Mouse (Mus musculus): Measurements from ENCODE around the gene Rnf130.
"Not testable (repeated sequence)": the region's sequence is repeated elsewhere in the genome, so short reads cannot be mapped to it uniquely, and the experiment has no call there.

Gene Rnf130

GRCm38 (mm10) chr11:50089840-50090239 is 64.7 kb downstream of the Rnf130 start:
- no peak for DNase-seq

- DNase-seq = no peak
These were observed 66.0 kb downstream of the Rnf130 start for GRCm38 (mm10) chr11:50090982-50091675.

- no peak for DNase-seq
These were observed 66.5 kb downstream of the Rnf130 start for GRCm38 (mm10) chr11:50091681-50092080.

GRCm38 (mm10) chr11:50095661-50096060 is 70.5 kb downstream of the Rnf130 start:
- no peak for DNase-seq

GRCm38 (mm10) chr11:50097091-50097490 is 71.9 kb downstream of the Rnf130 start:
- DNase-seq = no peak

- no peak for DNase-seq
These were observed 73.9 kb downstream of the Rnf130 start for GRCm38 (mm10) chr11:50098961-50099481.

- DNase-seq = no peak
These were observed 74.5 kb downstream of the Rnf130 start for GRCm38 (mm10) chr11:50099692-50100091.

- no peak for DNase-seq
These were observed 75.6 kb downstream of the Rnf130 start for GRCm38 (mm10) chr11:50100548-50101307.

GRCm38 (mm10) chr11:50101962-50102361 is 76.8 kb downstream of the Rnf130 start:
- DNase-seq = not testable (repeated sequence)

- DNase-seq = no peak
These were observed 78.9 kb downstream of the Rnf130 start for GRCm38 (mm10) chr11:50104016-50104415.

GRCm38 (mm10) chr11:50105237-50105636 is 80.1 kb downstream of the Rnf130 start:
- no peak for DNase-seq

- no peak for DNase-seq
These were observed 80.9 kb downstream of the Rnf130 start for GRCm38 (mm10) chr11:50106024-50106423.

GRCm38 (mm10) chr11:50108823-50109244 is 83.7 kb downstream of the Rnf130 start:
- no peak for DNase-seq

- DNase-seq = peak; percentile 77
These were observed 89.2 kb downstream of the Rnf130 start for GRCm38 (mm10) chr11:50114329-50114728.

- no peak for DNase-seq
These were observed 97.5 kb downstream of the Rnf130 start for GRCm38 (mm10) chr11:50122631-50123081.

- no peak for DNase-seq
These were observed 102.6 kb downstream of the Rnf130 start for GRCm38 (mm10) chr11:50127781-50128180.

GRCm38 (mm10) chr11:50130811-50131766 is 105.9 kb downstream of the Rnf130 start, which contains the start of gene Tbc1d9b:
Gene Tbc1d9b, plus strand, starts transcription at chr11:50131396.
- DNase-seq = peak; percentile 94

- DNase-seq = peak; percentile 25
These were observed 106.7 kb downstream of the Rnf130 start for GRCm38 (mm10) chr11:50131801-50132201.

- DNase-seq = no peak
These were observed 107.1 kb downstream of the Rnf130 start for GRCm38 (mm10) chr11:50132265-50132664.

GRCm38 (mm10) chr11:50134136-50134859 is 109.2 kb downstream of the Rnf130 start:
- DNase-seq = no peak

- DNase-seq = no peak
These were observed 113.2 kb downstream of the Rnf130 start for GRCm38 (mm10) chr11:50138206-50138822.

Data from embryo, embryonic 11 days (tissue).